Mouse (Mus musculus): ENCODE data around the gene Trak1.

- no peak for TF ChIP-seq UBTF (IDR thresholded peaks at IDR 0.05; ENCODE audit: low read depth, low read length)
- TF ChIP-seq GABPA (IDR thresholded peaks at IDR 0.05; ENCODE audit: insufficient replicate concordance, low read depth, low read length): no peak
- no peak for TF ChIP-seq POLR2A (IDR thresholded peaks at IDR 0.05; ENCODE audit: low read depth, low read length)
- no peak for TF ChIP-seq CHD1 (IDR thresholded peaks at IDR 0.05; ENCODE audit: low read depth, low read length)
- TF ChIP-seq KAT2A (IDR thresholded peaks at IDR 0.05; ENCODE audit: insufficient replicate concordance, low read length): no peak
- no peak for TF ChIP-seq CTCF (conservative IDR thresholded peaks at IDR 0.05 in 1 of 2, IDR thresholded peaks at IDR 0.05 in 1 of 2; ENCODE audit: low read depth in 2 of 2, low read length in 2 of 2)
- TF ChIP-seq JUND (conservative IDR thresholded peaks at IDR 0.05; ENCODE audit: low read depth, low read length): no peak
- no peak for TF ChIP-seq IRF4 (IDR thresholded peaks at IDR 0.05; ENCODE audit: low read depth, low read length)
- no peak for TF ChIP-seq MXI1 (IDR thresholded peaks at IDR 0.05; ENCODE audit: low read depth, low read length)
- TF ChIP-seq MAFK (IDR thresholded peaks at IDR 0.05; ENCODE audit: insufficient replicate concordance, low read length): no peak
- TF ChIP-seq NRF1 (IDR thresholded peaks at IDR 0.05; ENCODE audit: low read depth, low read length): no peak
- no peak for TF ChIP-seq TBP (conservative IDR thresholded peaks at IDR 0.05; ENCODE audit: low read depth, low read length)
Observed at GRCm38 (mm10) chr9:121309287-121309686, 12.0 kb downstream of the Trak1 start.
